9 mouse cellular contexts compared by ENCODE assay signal in genomic region chr11:101155151-101155550, GRCm38 (mm10). TPM values are rescaled to one million over a fixed set of nuclear protein-coding genes. Genes with fewer than 3 reads are reported as not detected.
DNase-seq lines count a peak whose midpoint lies in the region; ATAC-seq and TF ChIP-seq lines count a peak whose summit lies in the region.
"Had no signal": no experiment of that assay in that cellular context is flagged by ENCODE, and none has a peak within 500 bp of the region (broad histone marks: within the 10 kb centered on the region; RNA-seq: fewer than 3 reads in every experiment).

No protein-coding gene starts in this region.

- WGBS in forebrain, embryonic 12.5 days, result 72% methylated on average over 6 of the region's 6 CpGs
- WGBS in forebrain, embryonic 10.5 days, result 73% methylated on average over 6 of the region's 6 CpGs
- WGBS in forebrain, postnatal 0 days, result 71% methylated on average over 6 of the region's 6 CpGs
- WGBS in neural tube, embryonic 13.5 days, result 70% methylated on average over 6 of the region's 6 CpGs

- no peak for ATAC-seq in forebrain, embryonic 12.5 days (ENCODE audit: low FRiP score)
- no peak for ATAC-seq in forebrain, postnatal 0 days
- no peak for ATAC-seq in neural tube, embryonic 13.5 days (ENCODE audit: low read depth)

- H3K4me3 ChIP-seq in forebrain, embryonic 12.5 days (replicated peaks), result no peak overlapping the region
- H3K4me3 ChIP-seq in forebrain, embryonic 10.5 days, result no peak overlapping the region
- H3K4me3 ChIP-seq in layer of hippocampus, adult 2 months, result peak overlapping the region; percentile 68; the same call in 1 of the 2 replicates
- no peak overlapping the region for H3K4me3 ChIP-seq in forebrain, postnatal 0 days (ENCODE audit: low read depth, low read length)
- H3K4me3 ChIP-seq in neural tube, embryonic 13.5 days, result no peak overlapping the region

- peak overlapping the region; percentile 68; the same call in 1 of the 2 replicates for H3K4me2 ChIP-seq in forebrain, embryonic 12.5 days
- H3K4me2 ChIP-seq in forebrain, postnatal 0 days (ENCODE audit: low read depth), result peak overlapping the region; percentile 84
- peak overlapping the region; percentile 73 for H3K4me2 ChIP-seq in neural tube, embryonic 13.5 days

- no peak for DNase-seq in forebrain, embryonic 10.5 days (ENCODE audit: extremely low spot score, low spot score)
- DNase-seq in layer of hippocampus, adult 2 months (ENCODE audit: low spot score in 2 of 2), result no peak
- DNase-seq in layer of hippocampus, adult 9-10 months (ENCODE audit: low spot score), result no peak
- DNase-seq in forebrain, postnatal 0 days, result no peak
- no peak for DNase-seq in layer of hippocampus, adult 8-10 months (ENCODE audit: low spot score in 2 of 2)
- no peak for DNase-seq in adipocyte (ENCODE audit: low spot score)

- H3K9ac ChIP-seq in forebrain, embryonic 12.5 days, result no peak overlapping the region
- no peak overlapping the region for H3K9ac ChIP-seq in forebrain, postnatal 0 days
- H3K9ac ChIP-seq in neural tube, embryonic 13.5 days, result peak overlapping the region; percentile 81; the same call in 1 of the 2 replicates

- H3K27me3 ChIP-seq in forebrain, embryonic 12.5 days, result peaks cover 38% of the 10 kb centered on the region
- H3K27me3 ChIP-seq in forebrain, embryonic 10.5 days (ENCODE audit: poor library complexity, severe bottlenecking), result peaks cover 36% of the 10 kb centered on the region
- H3K27me3 ChIP-seq in forebrain, postnatal 0 days (ENCODE audit: insufficient read depth, low read length), result no peaks in the 10 kb centered on the region
- H3K27me3 ChIP-seq in neural tube, embryonic 13.5 days, result peaks cover 21% of the 10 kb centered on the region

- H3K4me1 ChIP-seq in forebrain, embryonic 12.5 days, result peaks cover 14% of the 10 kb centered on the region
- H3K4me1 ChIP-seq in forebrain, embryonic 10.5 days, result peaks cover 20% of the 10 kb centered on the region
- no peaks in the 10 kb centered on the region for H3K4me1 ChIP-seq in forebrain, postnatal 0 days (ENCODE audit: insufficient read depth)
- H3K4me1 ChIP-seq in neural tube, embryonic 13.5 days (replicated peaks), result peaks cover 19% of the 10 kb centered on the region

- 0 out of 2 replicates have a peak overlapping the region, but pooled peaks have one; percentile 78 for H3K27ac ChIP-seq in forebrain, embryonic 12.5 days
- H3K27ac ChIP-seq in forebrain, embryonic 10.5 days, result no peak overlapping the region
- peak overlapping the region; percentile 92; the same call in 1 of the 2 replicates for H3K27ac ChIP-seq in layer of hippocampus, adult 2 months
- H3K27ac ChIP-seq in forebrain, postnatal 0 days (ENCODE audit: low read depth, low read length), result no peak overlapping the region
- peak overlapping the region; percentile 94 for H3K27ac ChIP-seq in neural tube, embryonic 13.5 days (replicated peaks)

- no peak for TF ChIP-seq CTCF in layer of hippocampus, adult 2 months (conservative IDR thresholded peaks at IDR 0.05)
- TF ChIP-seq CTCF in forebrain, postnatal 0 days (IDR thresholded peaks at IDR 0.05; ENCODE audit: low read depth), result no peak

- H3K9me3 ChIP-seq in forebrain, embryonic 12.5 days, result no peaks in the 10 kb centered on the region
- H3K9me3 ChIP-seq in forebrain, embryonic 10.5 days, result no peaks in the 10 kb centered on the region
- no peaks in the 10 kb centered on the region for H3K9me3 ChIP-seq in forebrain, postnatal 0 days (ENCODE audit: low read length)
- no peaks in the 10 kb centered on the region for H3K9me3 ChIP-seq in neural tube, embryonic 13.5 days

- no peaks in the 10 kb centered on the region for H3K36me3 ChIP-seq in forebrain, embryonic 12.5 days (replicated peaks)
- H3K36me3 ChIP-seq in forebrain, embryonic 10.5 days (replicated peaks), result no peaks in the 10 kb centered on the region
- no peaks in the 10 kb centered on the region for H3K36me3 ChIP-seq in forebrain, postnatal 0 days (ENCODE audit: insufficient read depth)
- peaks cover 3% of the 10 kb centered on the region; the same call in 1 of the 2 replicates for H3K36me3 ChIP-seq in neural tube, embryonic 13.5 days

RNA-seq across cellular contexts. Expression of gene Tubg2, which starts 0.6 kb away (rescaled TPM):
- 7.6 and 8.3 TPM in 2 replicates for polyA plus RNA-seq in forebrain, embryonic 12.5 days (2016; fragmentation: Nextera tagmentation; extraction: Ambion mirVana)
- 2.3 and 2.7 TPM in 2 replicates for polyA plus RNA-seq in forebrain, embryonic 10.5 days (2016; fragmentation: Nextera tagmentation; extraction: Ambion mirVana)
- 10 to 100 TPM; 40.2 to 44.5 TPM for total RNA-seq in layer of hippocampus, adult 2 months (2021)
- total RNA-seq in forebrain, postnatal 0 days (2014; rRNA removed), result 23.2 and 28.6 TPM in 2 replicates
- 59.9 and 69.7 TPM in 2 replicates for polyA plus RNA-seq in forebrain, postnatal 0 days (2015; fragmentation: Nextera tagmentation; extraction: Ambion mirVana)
- 35.5 and 38.9 TPM in 2 replicates for polyA plus RNA-seq in neural tube, embryonic 13.5 days (2015; fragmentation: Nextera tagmentation; extraction: Ambion mirVana)
- 10 to 100 TPM; 32.9 to 43.5 (median 38.2) TPM for total RNA-seq in layer of hippocampus, adult 8-10 months (2022)
- total RNA-seq: hematopoietic stem cell, adult 5-6 weeks had no signal

RNA-seq across cellular contexts. Expression of gene Cntnap1, which starts 15.2 kb away (rescaled TPM):
- polyA plus RNA-seq in forebrain, embryonic 12.5 days (2016; fragmentation: Nextera tagmentation; extraction: Ambion mirVana), result 0.46 and 0.57 TPM in 2 replicates
- polyA plus RNA-seq in forebrain, embryonic 10.5 days (2016; fragmentation: Nextera tagmentation; extraction: Ambion mirVana), result 0.12 and 0.16 TPM in 2 replicates
- 100 to 1,000 TPM; 169 to 171 TPM for total RNA-seq in layer of hippocampus, adult 2 months (2021)
- total RNA-seq in forebrain, postnatal 0 days (2014; rRNA removed), result 3.0 and 3.5 TPM in 2 replicates
- polyA plus RNA-seq in forebrain, postnatal 0 days (2015; fragmentation: Nextera tagmentation; extraction: Ambion mirVana), result 0.35 and 1.1 TPM in 2 replicates
- 4.6 and 5.1 TPM in 2 replicates for polyA plus RNA-seq in neural tube, embryonic 13.5 days (2015; fragmentation: Nextera tagmentation; extraction: Ambion mirVana)
- 100 to 1,000 TPM; 157 to 185 (median 168) TPM for total RNA-seq in layer of hippocampus, adult 8-10 months (2022)
- total RNA-seq: hematopoietic stem cell, adult 5-6 weeks had no signal

RNA-seq across cellular contexts. Expression of gene Plekhh3, which starts 16.0 kb away (rescaled TPM):
- 9.2 and 9.6 TPM in 2 replicates for polyA plus RNA-seq in forebrain, embryonic 12.5 days (2016; fragmentation: Nextera tagmentation; extraction: Ambion mirVana)
- 3.5 and 4.8 TPM in 2 replicates for polyA plus RNA-seq in forebrain, embryonic 10.5 days (2016; fragmentation: Nextera tagmentation; extraction: Ambion mirVana)
- total RNA-seq in layer of hippocampus, adult 2 months (2021), result 10 to 100 TPM; 14.5 to 15.4 TPM
- 9.2 and 10.2 TPM in 2 replicates for total RNA-seq in forebrain, postnatal 0 days (2014; rRNA removed)
- polyA plus RNA-seq in forebrain, postnatal 0 days (2015; fragmentation: Nextera tagmentation; extraction: Ambion mirVana), result 4.9 and 5.3 TPM in 2 replicates
- polyA plus RNA-seq in neural tube, embryonic 13.5 days (2015; fragmentation: Nextera tagmentation; extraction: Ambion mirVana), result 10.3 and 13.0 TPM in 2 replicates
- 10 to 100 TPM; 13.6 to 16.9 (median 15.6) TPM for total RNA-seq in layer of hippocampus, adult 8-10 months (2022)
- total RNA-seq: hematopoietic stem cell, adult 5-6 weeks had no signal

RNA-seq across cellular contexts. Expression of gene Ccr10, which starts 20.1 kb away (rescaled TPM):
- polyA plus RNA-seq in forebrain, embryonic 12.5 days (2016; fragmentation: Nextera tagmentation; extraction: Ambion mirVana), result 0.10 TPM in 1 of 2 replicates, not detected in the other
- not detected in 2 replicates for polyA plus RNA-seq in forebrain, embryonic 10.5 days (2016; fragmentation: Nextera tagmentation; extraction: Ambion mirVana)
- total RNA-seq in layer of hippocampus, adult 2 months (2021), result not detected
- total RNA-seq in forebrain, postnatal 0 days (2014; rRNA removed), result 0.23 and 0.52 TPM in 2 replicates
- polyA plus RNA-seq in forebrain, postnatal 0 days (2015; fragmentation: Nextera tagmentation; extraction: Ambion mirVana), result 0.15 and 0.24 TPM in 2 replicates
- 0.40 and 0.91 TPM in 2 replicates for polyA plus RNA-seq in neural tube, embryonic 13.5 days (2015; fragmentation: Nextera tagmentation; extraction: Ambion mirVana)
- total RNA-seq in layer of hippocampus, adult 8-10 months (2022), result under 1 TPM; 0.31 to 0.50 (median 0.35) TPM
- total RNA-seq: hematopoietic stem cell, adult 5-6 weeks had no signal

RNA-seq across cellular contexts. Expression of gene Tubg1, which starts 35.4 kb away (rescaled TPM):
- 103 and 108 TPM in 2 replicates for polyA plus RNA-seq in forebrain, embryonic 12.5 days (2016; fragmentation: Nextera tagmentation; extraction: Ambion mirVana)
- polyA plus RNA-seq in forebrain, embryonic 10.5 days (2016; fragmentation: Nextera tagmentation; extraction: Ambion mirVana), result 143 and 145 TPM in 2 replicates
- 10 to 100 TPM; 41.7 to 42.6 TPM for total RNA-seq in layer of hippocampus, adult 2 months (2021)
- 35.6 and 43.1 TPM in 2 replicates for total RNA-seq in forebrain, postnatal 0 days (2014; rRNA removed)
- polyA plus RNA-seq in forebrain, postnatal 0 days (2015; fragmentation: Nextera tagmentation; extraction: Ambion mirVana), result 64.8 and 66.6 TPM in 2 replicates
- 77.7 and 78.9 TPM in 2 replicates for polyA plus RNA-seq in neural tube, embryonic 13.5 days (2015; fragmentation: Nextera tagmentation; extraction: Ambion mirVana)
- total RNA-seq in layer of hippocampus, adult 8-10 months (2022), result 10 to 100 TPM; 39.8 to 43.9 (median 43.3) TPM

Comparison
In these comparisons a context has a peak if more than half of its experiments do, and no peak if none do; other contexts are left out.
1. H3K27ac ChIP-seq: peak in forebrain, embryonic 12.5 days (single experiment), layer of hippocampus, adult 2 months (single experiment) and neural tube, embryonic 13.5 days (single experiment); none in forebrain, embryonic 10.5 days (single experiment) and forebrain, postnatal 0 days (single experiment).
2. Peak in every context shown above with its lines, with median percentiles within 50 percentile points of each other: H3K4me2 ChIP-seq.